Mouse (Mus musculus) ES-CJ7 (cell line): ENCODE data around the gene Arhgap28.

Source experiments
- DNase-seq: peaks from one replicate; pipeline ENCODE4 v3.0.0; 2011; ENCODE audit warnings: low read depth, low spot score

Arhgap28 gene

DNA sequence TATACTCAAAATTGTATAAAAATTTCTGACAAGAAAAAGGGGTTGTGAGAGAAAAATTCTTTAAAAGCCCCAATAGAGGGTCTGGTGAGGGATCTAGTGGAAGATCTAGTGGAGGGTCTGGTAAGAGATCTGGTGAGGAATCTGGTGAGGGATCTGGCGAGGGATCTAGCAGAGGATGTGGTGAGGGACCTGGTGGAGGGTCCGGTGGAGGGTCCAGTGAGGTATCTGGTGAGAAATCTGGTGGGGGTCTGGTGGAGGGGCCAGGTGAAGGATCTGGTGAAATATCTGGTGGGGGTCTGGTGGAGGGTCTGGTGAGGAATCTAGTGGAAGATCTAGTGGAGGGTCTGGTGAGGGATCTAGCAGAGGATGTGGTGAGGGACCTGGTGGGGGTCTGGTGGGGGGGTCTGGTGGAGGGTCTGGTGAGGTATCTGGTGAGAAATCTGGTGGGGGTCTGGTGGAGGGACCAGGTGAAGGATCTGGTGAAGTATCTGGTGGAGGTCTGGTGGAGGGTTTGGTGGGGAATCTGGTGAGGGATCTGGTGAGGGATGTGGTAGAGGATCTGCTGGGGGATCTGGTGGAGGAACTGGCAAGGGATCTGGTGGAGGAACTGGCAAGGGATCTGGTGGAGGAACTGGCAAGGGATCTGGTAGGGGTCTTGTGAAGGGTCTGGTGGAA lies 10.4 kb downstream of the Arhgap28 start:
- no peak for DNase-seq

GRCm38 (mm10) chr17:67989716-67990115 lies 14.2 kb downstream of the Arhgap28 start:
- DNase-seq: no peak

- no peak for DNase-seq
These were observed 14.8 kb downstream of the Arhgap28 start for GRCm38 (mm10) chr17:67988920-67989621.

DNA sequence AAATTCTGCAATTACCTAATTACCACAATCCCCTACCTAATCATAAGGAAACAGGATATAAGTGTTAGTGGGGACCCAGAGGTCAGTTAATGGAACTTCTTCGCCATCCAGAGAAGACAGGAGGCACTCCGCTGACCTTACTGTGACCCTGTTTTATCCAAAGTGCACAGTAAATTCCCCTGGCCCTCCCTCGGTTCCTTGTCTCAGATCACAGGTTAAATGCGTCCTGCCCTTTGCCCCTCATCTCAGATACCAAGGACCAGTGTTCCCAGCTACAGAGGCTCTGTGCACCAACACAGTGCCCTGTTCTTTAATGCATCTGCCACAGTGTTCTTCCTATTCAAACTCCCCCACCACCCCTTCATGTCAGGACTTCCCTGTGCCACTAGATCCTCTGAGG lies 18.4 kb downstream of the Arhgap28 start:
- no peak for DNase-seq

DNA sequence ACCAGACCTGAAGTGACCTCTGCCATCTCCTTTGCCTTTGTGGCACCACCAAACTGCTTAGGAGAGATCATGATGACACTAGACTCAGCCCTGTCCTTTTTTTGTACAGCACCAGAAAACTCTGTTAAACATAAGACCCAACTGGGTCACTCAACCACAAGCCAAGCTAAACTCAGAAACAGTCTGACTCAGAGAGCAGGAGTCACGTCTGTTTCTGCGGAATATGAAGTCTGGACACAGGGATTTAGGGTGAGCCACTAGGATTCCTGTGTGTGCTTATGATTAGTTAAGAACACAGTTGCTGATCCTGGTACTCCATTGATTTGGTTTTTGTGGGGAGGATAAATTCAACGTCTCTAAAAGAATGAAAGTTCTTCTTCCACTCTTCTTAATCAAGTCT lies 23.3 kb downstream of the Arhgap28 start:
- no peak for DNase-seq

DNA sequence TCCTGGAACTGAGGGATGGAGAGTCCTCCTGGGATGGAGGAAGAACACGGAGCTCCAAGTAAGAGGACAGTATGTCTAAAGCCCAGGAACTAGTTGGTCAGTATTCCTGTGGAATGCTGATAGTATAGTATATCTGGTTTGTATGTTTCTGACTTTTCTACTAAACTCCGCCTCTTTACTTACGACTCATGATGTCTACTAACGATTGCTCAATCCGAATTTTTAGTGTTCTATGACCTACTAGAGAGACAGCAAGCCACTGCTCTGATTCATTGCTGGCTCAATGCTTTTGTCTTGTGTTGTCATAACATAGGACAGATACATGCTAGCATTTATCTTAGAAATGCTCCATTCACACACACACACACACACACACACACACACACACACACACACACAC lies 24.7 kb downstream of the Arhgap28 start:
- DNase-seq: no peak

GRCm38 (mm10) chr17:67978786-67979185 lies 25.1 kb downstream of the Arhgap28 start:
- no peak for DNase-seq

DNA sequence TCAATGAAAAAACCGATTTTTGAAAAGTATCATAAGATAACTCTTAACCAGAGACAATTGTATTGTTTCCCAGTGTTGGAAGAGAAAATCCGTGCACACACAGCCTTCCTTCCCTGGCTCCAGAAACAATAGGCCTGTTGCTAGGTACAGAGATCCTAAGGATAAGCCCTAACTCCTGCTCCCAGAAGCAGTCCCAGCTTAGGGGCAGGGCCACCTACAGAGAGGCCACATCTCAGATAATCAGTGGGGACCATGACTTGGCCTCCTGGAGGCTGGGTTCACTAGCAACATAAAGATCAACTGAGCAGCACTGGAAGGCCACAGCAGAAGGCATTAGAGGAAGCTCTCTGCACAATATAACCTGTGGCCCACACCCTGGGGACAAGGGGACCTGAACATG lies 27.5 kb downstream of the Arhgap28 start:
- DNase-seq: no peak

GRCm38 (mm10) chr17:67976027-67976426 lies 27.9 kb downstream of the Arhgap28 start:
- no peak for DNase-seq

DNA sequence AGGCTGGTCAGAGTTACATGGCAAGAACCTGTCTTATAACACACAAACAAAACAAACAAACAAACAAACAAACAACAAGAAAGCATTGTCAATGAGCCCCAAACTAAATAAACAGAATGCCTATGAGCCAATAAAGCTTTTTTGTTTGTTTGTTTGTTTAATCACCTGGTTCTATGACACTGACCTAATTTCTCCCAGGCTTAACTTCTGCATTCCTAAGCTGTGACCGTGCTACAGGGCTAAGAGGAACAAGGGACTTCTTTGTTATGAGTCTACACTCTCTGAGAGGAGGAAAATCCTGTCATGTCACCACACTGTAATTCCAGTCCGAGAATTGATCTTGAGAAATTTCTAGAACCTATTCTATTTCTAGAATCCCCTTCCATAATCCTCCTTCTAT lies 29.2 kb downstream of the Arhgap28 start:
- DNase-seq: no peak

DNA sequence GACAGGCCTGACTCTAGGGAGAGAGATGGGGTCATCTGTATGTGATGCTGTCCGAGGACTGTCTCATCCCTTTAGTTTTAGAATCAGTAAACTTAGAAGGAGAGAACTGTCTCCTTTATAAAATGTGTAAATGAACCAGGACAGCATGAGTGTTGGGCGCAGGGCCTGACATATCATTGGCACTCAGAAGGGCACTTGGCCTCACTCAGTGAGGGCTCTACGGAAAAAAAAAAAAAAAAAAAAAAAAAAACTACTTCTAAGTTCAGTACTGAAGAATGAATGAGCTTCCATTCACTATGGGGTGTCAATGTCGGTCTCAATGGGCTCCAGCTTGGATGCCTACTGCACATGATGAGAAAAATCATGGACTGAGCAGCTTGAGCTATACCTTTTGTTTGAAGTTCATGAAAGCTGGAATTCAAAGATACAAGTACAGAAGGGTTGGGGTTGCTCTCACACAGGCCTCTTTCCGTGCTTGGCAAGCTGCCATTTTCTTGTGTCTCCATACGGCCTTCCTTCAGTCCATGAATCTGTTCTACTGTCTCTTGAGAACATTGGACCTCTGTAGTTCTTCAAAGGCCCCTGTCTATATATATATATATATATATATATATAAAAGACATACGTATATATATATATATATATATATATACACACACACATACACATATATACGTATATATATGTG lies 36.9 kb downstream of the Arhgap28 start:
- DNase-seq: no peak

GRCm38 (mm10) chr17:67962858-67963257 lies 41.1 kb downstream of the Arhgap28 start:
- no peak for DNase-seq

- no peak for DNase-seq
These were observed 41.9 kb downstream of the Arhgap28 start for GRCm38 (mm10) chr17:67962020-67962419.

DNA sequence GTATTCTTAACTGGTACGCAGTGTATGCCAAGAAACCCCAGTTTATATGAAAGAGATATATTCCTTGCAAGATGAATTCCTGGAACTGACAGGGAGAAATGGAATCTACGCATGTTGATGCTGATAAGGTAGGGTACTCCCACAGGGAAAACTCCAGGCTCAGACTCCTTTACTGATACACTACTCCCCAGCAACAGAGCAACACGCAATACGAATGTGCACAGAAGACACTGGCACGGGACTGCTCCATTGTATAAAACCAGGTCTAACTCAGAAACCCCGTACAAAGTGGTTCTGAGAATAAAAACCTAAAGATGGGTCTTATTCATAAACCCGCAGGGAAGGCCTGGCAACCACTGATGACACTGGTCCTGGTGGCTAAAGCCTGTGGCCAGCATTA lies 45.0 kb downstream of the Arhgap28 start:
- DNase-seq: no peak

DNA sequence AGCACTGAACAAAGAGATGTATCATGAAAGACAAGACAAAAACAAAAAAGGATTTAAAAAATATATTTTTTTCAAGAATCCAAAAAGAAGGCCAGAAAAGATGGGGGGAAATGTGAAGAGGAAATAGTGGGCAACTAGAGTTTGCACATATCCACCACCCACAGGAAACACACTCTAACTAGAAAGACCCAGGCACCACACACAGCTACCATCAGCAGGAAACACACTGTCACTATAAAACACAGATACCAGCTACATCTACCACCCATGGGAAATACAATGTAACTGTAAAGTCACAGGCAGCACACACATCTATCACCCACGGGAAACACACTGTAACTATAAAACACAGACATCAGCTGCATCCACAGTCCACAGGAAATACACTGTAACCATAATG lies 46.3 kb downstream of the Arhgap28 start:
- DNase-seq: no peak

GRCm38 (mm10) chr17:67955876-67956690 lies 47.8 kb downstream of the Arhgap28 start:
- no peak for DNase-seq

DNA sequence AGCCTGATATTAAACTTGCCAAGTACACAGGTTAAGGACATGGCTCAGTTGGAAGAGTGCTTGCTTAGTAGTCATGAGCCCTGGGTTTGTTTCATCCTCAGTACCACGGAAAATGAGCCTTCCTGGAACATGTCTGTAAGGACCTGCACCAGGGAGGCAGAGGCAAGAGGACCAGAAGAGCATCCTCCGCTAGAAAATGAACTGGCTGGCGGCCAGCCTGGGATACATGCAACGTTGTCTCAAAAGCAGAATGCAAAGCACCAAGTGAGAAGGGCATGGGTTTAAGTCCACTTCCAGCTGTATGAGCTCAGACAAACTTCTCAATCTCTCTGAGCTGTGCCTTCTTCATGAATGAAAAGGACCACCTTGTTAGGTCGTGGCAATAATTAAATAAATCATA lies 49.0 kb downstream of the Arhgap28 start:
- DNase-seq: no peak

DNA sequence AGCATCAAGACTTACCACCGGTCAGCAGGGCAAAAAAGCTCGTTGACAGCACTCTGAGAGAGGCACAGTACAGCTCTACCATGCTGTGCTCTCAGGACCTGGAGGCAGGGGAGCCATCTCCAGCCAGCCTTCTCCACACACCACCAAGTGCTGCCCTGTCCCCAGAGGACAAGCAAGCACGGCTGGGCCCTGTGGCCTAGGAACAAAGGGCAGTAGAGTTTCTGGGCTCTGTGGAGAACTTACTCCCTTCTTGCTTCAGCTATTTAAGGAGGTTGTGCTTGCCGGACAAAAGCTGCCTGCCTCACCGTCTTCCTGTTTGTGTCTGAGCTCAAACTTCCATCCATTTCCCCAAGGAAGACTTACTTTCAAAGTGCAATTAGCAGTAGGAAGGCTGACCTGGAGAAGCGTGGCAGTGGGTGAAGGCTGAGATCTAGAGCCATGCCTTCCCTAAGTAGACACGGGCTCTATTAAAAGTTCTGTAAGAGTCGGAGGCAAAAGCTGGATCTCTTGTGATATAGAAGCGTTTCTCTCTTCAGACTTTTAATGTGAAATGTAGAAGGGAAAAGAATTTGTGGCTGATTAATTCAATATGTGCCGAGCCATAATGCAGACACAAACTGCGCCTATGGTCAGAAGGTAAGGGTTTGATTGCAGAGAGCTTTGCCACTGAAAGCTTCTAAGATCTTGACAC lies 53.3 kb downstream of the Arhgap28 start:
- no peak for DNase-seq

- no peak for DNase-seq
These were observed 55.3 kb downstream of the Arhgap28 start for GRCm38 (mm10) chr17:67948601-67949000.

DNA sequence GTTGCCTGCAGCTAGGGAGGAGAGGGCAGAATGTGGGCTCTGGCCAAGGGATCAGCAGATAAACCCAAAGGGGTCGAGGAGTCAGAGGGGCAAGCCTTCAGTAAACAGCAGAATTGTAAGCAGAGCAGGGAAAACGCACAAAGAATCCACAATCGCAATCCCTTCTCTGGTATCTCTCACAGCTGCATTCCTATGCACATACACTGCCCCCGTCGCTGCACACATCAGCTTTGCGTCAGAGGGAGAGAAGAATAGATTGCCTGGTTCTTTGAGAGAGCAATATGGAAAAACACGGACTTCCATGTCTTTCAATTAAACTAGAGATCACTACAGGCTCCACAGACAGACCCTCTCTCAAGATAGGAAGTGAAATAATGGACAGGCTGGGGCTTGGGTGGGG lies 58.5 kb downstream of the Arhgap28 start:
- no peak for DNase-seq

GRCm38 (mm10) chr17:67944256-67944655 lies 59.7 kb downstream of the Arhgap28 start:
- DNase-seq: no peak
